Mouse (Mus musculus): ENCODE data around the gene Hspb8. TPM values are rescaled to one million over a fixed set of nuclear protein-coding genes. Genes with fewer than 3 reads are reported as not detected.
A peak's percentile ranks its signal among the peaks of the same experiment; 100 is the strongest.
"Not testable (repeated sequence)": the region's sequence is repeated elsewhere in the genome, so short reads cannot be mapped to it uniquely, and the experiment has no call there.

Hspb8 gene
- polyA plus RNA-seq, 1 experiment from 2014 or later: 4.5 TPM

- Histone ChIP-seq H3K27ac (no peak overlapping the region), H3K4me1 (peaks cover 34% of the 10 kb centered on the region), H3K36me3 (ENCODE audit: poor library complexity, severe bottlenecking) (peaks cover 54% of the 10 kb centered on the region), H3K4me2 (no peak overlapping the region), H3K27me3 (peaks cover 27% of the 10 kb centered on the region), H3K4me3 (no peak overlapping the region), H3K9me3 (replicated peaks) (no peaks in the 10 kb centered on the region), H3K9ac (no peak overlapping the region)
- WGBS: 58% methylated on average over 10 of the region's 10 CpGs
- no peak for ATAC-seq
These were observed 23.1 kb upstream of the Hspb8 start for GRCm38 (mm10) chr5:116445634-116446367.

DNA sequence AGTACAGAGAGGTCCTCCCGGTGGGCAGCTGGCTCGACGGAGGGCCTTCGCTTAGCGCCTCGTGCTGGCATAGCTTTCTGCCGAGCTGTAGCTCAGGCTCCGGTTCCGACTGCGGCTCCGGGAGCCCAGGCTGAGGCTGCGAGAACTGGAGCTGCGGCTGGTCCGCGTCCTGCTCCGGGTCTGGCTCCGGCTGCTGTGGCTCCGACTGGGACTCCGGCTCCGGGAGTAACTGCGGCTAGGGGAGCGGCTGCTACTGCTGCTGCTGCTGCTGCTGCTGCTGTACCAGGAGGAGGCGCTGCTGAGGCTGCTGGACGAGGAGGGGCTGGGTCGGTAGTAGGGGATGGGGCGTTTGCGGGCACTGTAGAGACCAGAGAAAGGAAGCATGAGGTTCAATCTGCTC lies 21.9 kb upstream of the Hspb8 start:
- H3K9ac ChIP-seq: 0 out of 2 replicates have a peak overlapping the region, but pooled peaks have one; percentile 13
- WGBS: 71% methylated on average over 27 of the region's 27 CpGs
- H3K9me3 ChIP-seq (replicated peaks): no peaks in the 10 kb centered on the region
- peak overlapping the region; percentile 10; the same call in 1 of the 2 replicates for H3K27ac ChIP-seq
- H3K27me3 ChIP-seq: peaks cover 14% of the 10 kb centered on the region; the same call in 1 of the 2 replicates
- peaks cover 33% of the 10 kb centered on the region for H3K4me1 ChIP-seq
- H3K4me3 ChIP-seq: no peak overlapping the region
- no peak overlapping the region for H3K4me2 ChIP-seq
- peaks cover 47% of the 10 kb centered on the region for H3K36me3 ChIP-seq (ENCODE audit: poor library complexity, severe bottlenecking)
- no peak for ATAC-seq

GRCm38 (mm10) chr5:116443459-116443940 lies 20.8 kb upstream of the Hspb8 start:
- ATAC-seq: peak; percentile 64; the same call in 1 of the 2 replicates
- 67% methylated on average over 6 of the region's 8 CpGs for WGBS
- peaks cover 47% of the 10 kb centered on the region for H3K36me3 ChIP-seq (ENCODE audit: poor library complexity, severe bottlenecking)
- H3K27ac ChIP-seq: peak overlapping the region; percentile 70
- peaks cover 24% of the 10 kb centered on the region for H3K4me1 ChIP-seq
- no peak overlapping the region for H3K4me3 ChIP-seq
- no peaks in the 10 kb centered on the region for H3K9me3 ChIP-seq (replicated peaks)
- H3K9ac ChIP-seq: no peak overlapping the region
- H3K4me2 ChIP-seq: no peak overlapping the region
- H3K27me3 ChIP-seq: peaks cover 12% of the 10 kb centered on the region; the same call in 1 of the 2 replicates

DNA sequence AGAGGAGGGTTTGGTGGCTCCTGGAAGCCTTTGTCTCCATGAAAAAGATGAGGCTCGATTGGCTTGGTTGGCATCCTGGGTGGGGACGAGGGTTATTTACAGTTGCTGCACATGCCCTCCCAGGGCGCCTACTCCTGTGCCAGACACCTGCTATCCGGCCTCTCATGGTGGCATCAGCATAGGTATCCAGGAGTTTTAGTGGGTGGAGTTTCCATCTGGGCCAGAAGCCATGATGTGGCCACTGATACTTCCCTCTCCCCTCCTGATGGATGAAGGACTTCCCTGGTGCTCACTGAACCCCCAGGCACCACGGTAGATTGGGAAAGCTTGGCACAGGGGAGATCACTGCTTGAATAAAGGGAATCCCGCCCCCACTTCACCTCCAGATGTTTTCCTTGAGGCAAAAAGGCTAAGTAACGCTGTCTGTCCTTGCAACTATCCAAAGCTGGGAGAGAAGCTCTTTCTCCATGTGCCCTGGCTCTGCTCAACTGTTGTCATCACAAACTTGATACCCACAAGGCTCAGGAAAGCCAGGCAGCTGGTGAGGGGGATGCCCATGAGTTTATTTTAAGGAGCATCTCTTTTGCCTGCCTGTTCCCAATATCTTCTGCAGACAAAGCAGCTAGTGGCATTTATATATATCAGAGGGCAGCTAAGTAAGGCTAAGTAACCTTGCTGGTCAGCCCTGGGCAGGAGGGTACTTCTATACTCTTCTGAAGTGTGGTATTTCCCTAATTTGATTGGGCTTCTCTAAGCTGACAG lies 20.2 kb upstream of the Hspb8 start:
- ATAC-seq: no peak
- Histone ChIP-seq H3K4me1 (peaks cover 24% of the 10 kb centered on the region), H3K27ac (peak overlapping the region; percentile 70), H3K27me3 (peaks cover 10% of the 10 kb centered on the region; the same call in 1 of the 2 replicates), H3K36me3 (ENCODE audit: poor library complexity, severe bottlenecking) (peaks cover 47% of the 10 kb centered on the region), H3K4me2 (no peak overlapping the region), H3K4me3 (no peak overlapping the region), H3K9ac (no peak overlapping the region), H3K9me3 (replicated peaks) (no peaks in the 10 kb centered on the region)
- WGBS: 76% methylated on average over 7 of the region's 7 CpGs

- WGBS: 54% methylated on average over 4 of the region's 4 CpGs
- no peak overlapping the region for H3K4me3 ChIP-seq
- peaks cover 30% of the 10 kb centered on the region for H3K36me3 ChIP-seq (ENCODE audit: poor library complexity, severe bottlenecking)
- H3K4me1 ChIP-seq: peaks cover 19% of the 10 kb centered on the region
- H3K9ac ChIP-seq: no peak overlapping the region
- H3K9me3 ChIP-seq (replicated peaks): no peaks in the 10 kb centered on the region
- no peak overlapping the region for H3K4me2 ChIP-seq
- no peak for ATAC-seq
- H3K27me3 ChIP-seq: no peaks in the 10 kb centered on the region
- no peak overlapping the region for H3K27ac ChIP-seq
These were observed 17.6 kb upstream of the Hspb8 start for GRCm38 (mm10) chr5:116440251-116440650.

DNA sequence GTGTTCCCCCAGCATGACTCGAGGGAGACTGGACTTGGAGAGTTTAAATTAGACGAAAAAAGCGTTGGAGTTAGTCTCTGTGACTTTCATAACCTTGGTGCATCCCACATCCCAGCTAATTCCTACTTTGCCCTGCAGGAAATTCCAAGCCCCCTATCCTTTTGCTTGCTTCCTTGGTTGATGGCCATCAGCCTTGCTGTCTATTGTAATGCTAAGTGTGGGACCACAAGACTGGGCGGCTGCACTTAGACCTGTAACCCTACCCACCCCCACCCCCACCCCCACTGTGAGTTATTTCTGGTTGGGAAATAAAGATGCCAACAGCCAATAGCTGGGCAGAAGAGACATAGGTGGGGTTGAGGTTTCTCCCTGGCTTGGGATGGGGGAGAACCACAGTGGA lies 15.7 kb upstream of the Hspb8 start:
- H3K9ac ChIP-seq: no peak overlapping the region
- no peak overlapping the region for H3K27ac ChIP-seq
- peaks cover 15% of the 10 kb centered on the region for H3K4me1 ChIP-seq
- WGBS: 40% methylated on average over 4 of the region's 4 CpGs
- H3K36me3 ChIP-seq (ENCODE audit: poor library complexity, severe bottlenecking): peaks cover 16% of the 10 kb centered on the region
- H3K4me2 ChIP-seq: no peak overlapping the region
- no peaks in the 10 kb centered on the region for H3K27me3 ChIP-seq
- no peak for ATAC-seq
- H3K9me3 ChIP-seq (replicated peaks): no peaks in the 10 kb centered on the region
- no peak overlapping the region for H3K4me3 ChIP-seq

- Histone ChIP-seq H3K36me3 (ENCODE audit: poor library complexity, severe bottlenecking) (no peaks in the 10 kb centered on the region), H3K27ac (no peak overlapping the region), H3K4me1 (peaks cover 11% of the 10 kb centered on the region), H3K9me3 (replicated peaks) (no peaks in the 10 kb centered on the region), H3K27me3 (no peaks in the 10 kb centered on the region), H3K9ac (no peak overlapping the region), H3K4me2 (no peak overlapping the region), H3K4me3 (no peak overlapping the region)
- ATAC-seq: 0 out of 2 replicates have a peak, but pooled peaks have one; percentile 23
These were observed 13.5 kb upstream of the Hspb8 start for GRCm38 (mm10) chr5:116436117-116436516.

DNA sequence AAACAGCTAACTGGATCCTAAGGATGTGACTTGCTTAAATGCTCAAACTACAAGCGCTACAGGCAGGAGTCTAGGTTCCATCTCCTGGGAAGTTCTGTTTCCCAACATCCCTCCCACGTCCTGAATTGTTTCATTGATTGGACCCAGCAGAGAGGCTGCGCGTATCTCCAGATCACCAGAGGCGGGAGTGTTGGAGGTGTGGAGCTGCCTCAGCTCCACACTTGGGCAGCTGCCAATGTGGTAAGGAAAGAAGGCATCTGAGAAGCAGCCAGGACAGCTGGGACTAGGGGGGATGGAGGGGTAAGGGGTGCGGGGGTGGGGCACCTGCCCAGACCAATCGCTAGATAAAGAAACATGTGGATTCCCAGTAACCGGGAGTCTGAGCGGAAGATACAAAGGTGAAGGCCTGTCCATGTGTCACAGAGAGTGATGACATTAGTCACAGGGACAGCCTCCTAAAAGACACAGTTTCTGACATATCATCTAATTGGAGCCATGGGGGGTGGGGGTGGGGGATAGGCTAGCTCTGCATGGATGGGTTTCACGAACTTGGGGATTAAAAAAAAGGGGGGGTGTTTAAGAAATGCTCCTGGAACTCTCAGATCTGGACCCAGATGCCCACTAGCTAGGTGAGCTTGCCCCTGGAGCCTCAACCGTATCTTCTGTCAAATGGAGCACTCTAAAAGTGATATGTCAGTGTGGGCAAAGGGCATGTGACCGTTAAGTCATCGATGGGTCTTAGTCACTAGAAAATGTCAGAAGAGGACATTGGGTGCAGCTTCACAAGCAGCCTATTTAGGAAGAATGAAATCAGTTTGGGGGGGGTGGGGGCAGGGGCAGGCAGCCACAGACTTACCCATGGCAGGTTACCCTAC lies 12.5 kb upstream of the Hspb8 start:
- Histone ChIP-seq H3K36me3 (ENCODE audit: poor library complexity, severe bottlenecking) (no peaks in the 10 kb centered on the region), H3K9me3 (replicated peaks) (no peaks in the 10 kb centered on the region), H3K27ac (no peak overlapping the region), H3K9ac (no peak overlapping the region), H3K4me1 (peaks cover 11% of the 10 kb centered on the region), H3K4me3 (no peak overlapping the region), H3K27me3 (no peaks in the 10 kb centered on the region), H3K4me2 (no peak overlapping the region)
- 53% methylated on average over 13 of the region's 13 CpGs for WGBS
- ATAC-seq: peak; percentile 41; the same call in 1 of the 2 replicates

GRCm38 (mm10) chr5:116432871-116433270 lies 10.2 kb upstream of the Hspb8 start:
- Histone ChIP-seq H3K9me3 (replicated peaks) (no peaks in the 10 kb centered on the region), H3K27ac (no peak overlapping the region), H3K4me3 (no peak overlapping the region), H3K9ac (no peak overlapping the region), H3K4me2 (no peak overlapping the region), H3K27me3 (no peaks in the 10 kb centered on the region), H3K4me1 (peaks cover 11% of the 10 kb centered on the region), H3K36me3 (ENCODE audit: poor library complexity, severe bottlenecking) (no peaks in the 10 kb centered on the region)
- ATAC-seq: no peak
- WGBS: 60% methylated on average over 7 of the region's 7 CpGs

DNA sequence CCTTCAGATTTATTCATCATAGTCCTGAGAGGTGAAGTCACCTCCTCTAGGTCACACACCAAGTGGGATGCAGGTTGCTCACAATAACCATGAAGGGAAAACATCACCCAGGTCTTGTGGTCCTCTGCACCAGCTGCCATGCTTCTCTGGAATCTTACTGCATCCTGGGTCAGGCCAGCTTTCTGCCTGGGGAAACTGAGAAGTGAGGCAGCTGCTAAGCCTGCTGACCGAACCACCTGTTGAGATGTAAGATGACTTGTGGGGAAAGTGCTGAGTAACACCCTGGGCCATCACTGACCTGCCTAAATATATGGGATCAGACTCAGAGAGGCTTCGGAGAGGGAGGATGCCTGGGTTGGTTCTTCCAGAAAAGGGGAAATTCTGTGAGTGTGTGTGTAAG lies 4.0 kb upstream of the Hspb8 start:
- Histone ChIP-seq H3K4me2 (no peak overlapping the region), H3K9me3 (replicated peaks) (no peaks in the 10 kb centered on the region), H3K27ac (no peak overlapping the region), H3K36me3 (ENCODE audit: poor library complexity, severe bottlenecking) (no peaks in the 10 kb centered on the region), H3K4me3 (no peak overlapping the region), H3K9ac (no peak overlapping the region), H3K27me3 (peaks cover 6% of the 10 kb centered on the region; the same call in 1 of the 2 replicates), H3K4me1 (peaks cover 26% of the 10 kb centered on the region)
- WGBS: 86% methylated on average over 2 of the region's 2 CpGs
- no peak for ATAC-seq

- H3K4me2 ChIP-seq; H3K27ac ChIP-seq; H3K9me3 ChIP-seq (replicated peaks); H3K27me3 ChIP-seq; ATAC-seq; H3K4me3 ChIP-seq; H3K36me3 ChIP-seq (ENCODE audit: poor library complexity, severe bottlenecking); H3K9ac ChIP-seq: not testable (repeated sequence)
- WGBS: 81% methylated on average over 3 of the region's 3 CpGs
- H3K4me1 ChIP-seq: peaks cover 32% of the 10 kb centered on the region
These were observed 3.0 kb upstream of the Hspb8 start for GRCm38 (mm10) chr5:116425709-116426108.

Data from forebrain, embryonic 13.5 days (tissue).